Mouse (Mus musculus) intestine, embryonic 16.5 days (tissue): Measurements from ENCODE around the gene Egfr. TPM values are rescaled to one million over a fixed set of nuclear protein-coding genes. Genes with fewer than 3 reads are reported as not detected.

ENCODE experiments used
- ATAC-seq: fragments of 200-750 bp; cut with Nextera tagmentation; 2 replicates; pipeline ENCODE4 v1.8.0; 2017; ENCODE audit warnings: moderate TSS enrichment, moderate library complexity
- H3K27ac ChIP-seq: fragments of 300-500 bp; sonication (generic); 2 replicates; pipeline ENCODE4 v1.5.1; 2014; ENCODE audit warnings: mild to moderate bottlenecking, low read length
- H3K27me3 ChIP-seq: fragments of 300-500 bp; sonication (generic); replicated peaks from 2 replicates; pipeline ENCODE4 v1.6.1; 2014; ENCODE audit warnings: low read length, control low read depth, mixed read lengths; ENCODE audit not compliant: control insufficient read depth, insufficient read depth
- H3K36me3 ChIP-seq: fragments of 300-500 bp; sonication (generic); 2 replicates; pipeline ENCODE4 v1.6.1; 2014; ENCODE audit warnings: low read length, control low read depth; ENCODE audit not compliant: control insufficient read depth, insufficient read depth
- H3K4me1 ChIP-seq: fragments of 300-500 bp; sonication (generic); 2 replicates; pipeline ENCODE4 v1.6.1; 2014; ENCODE audit warnings: low read length, control low read depth, mixed read lengths; ENCODE audit not compliant: control insufficient read depth, insufficient read depth
- H3K4me2 ChIP-seq: fragments of 300-500 bp; sonication (generic); 2 replicates; pipeline ENCODE4 v1.6.1; 2014; ENCODE audit warnings: low read depth, low read length, control low read depth
- H3K4me3 ChIP-seq: fragments of 300-500 bp; sonication (generic); 2 replicates; pipeline ENCODE4 v1.5.1; 2014; ENCODE audit warnings: mild to moderate bottlenecking, low read length
- H3K9ac ChIP-seq: fragments of 300-500 bp; sonication (generic); 2 replicates; pipeline ENCODE4 v1.6.1; 2014; ENCODE audit warnings: low read depth, low read length
- H3K9me3 ChIP-seq: fragments of 300-500 bp; sonication (generic); 2 replicates; pipeline ENCODE4 v1.6.1; 2016; ENCODE audit warnings: low read length, control low read depth; ENCODE audit not compliant: control insufficient read depth
- WGBS: fragments of 180-500 bp; shearing (Covaris S2); extraction: QIAGEN DNeasy Blood & Tissue Kit; methylation state at CpG from one replicate; pipeline ENCODE4 v1.1.7; 2014; 5-methylcytosine and 5-hydroxymethylcytosine counted together
- polyA plus RNA-seq: library from polyadenylated mRNA; unstranded; fragments of >200 nt; fragmentation: Nextera tagmentation; extraction: Ambion mirVana; gene quantifications from 2 replicates; pipeline ENCODE4 v1.2.1, GENCODE M21; 2015

The Egfr gene
- polyA plus RNA-seq, 1 experiment from 2014 or later, result 9.5 TPM

DNA sequence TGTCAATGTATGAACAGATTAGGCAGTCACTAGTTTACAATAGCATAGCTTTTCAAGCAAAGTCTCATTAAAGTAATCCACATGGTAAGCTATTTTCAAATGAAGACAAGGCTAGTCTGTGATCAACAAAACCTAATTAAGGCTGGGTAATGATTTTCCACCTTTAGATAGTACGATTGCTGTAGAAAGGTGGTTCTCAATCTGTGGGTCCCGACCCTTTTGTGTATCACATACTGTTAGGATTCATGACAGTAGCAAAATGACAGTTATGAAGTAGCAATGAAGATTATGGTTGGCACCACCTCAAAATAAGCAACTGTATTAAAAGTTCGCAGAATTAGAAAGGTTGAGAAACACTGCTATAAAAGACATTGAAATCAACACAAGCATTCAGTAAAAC lies 90.9 kb downstream of the Egfr start:
- 90% methylated on average over 3 of the region's 3 CpGs for WGBS
- no peaks in the 10 kb centered on the region for H3K27me3 ChIP-seq
- no peak for ATAC-seq

DNA sequence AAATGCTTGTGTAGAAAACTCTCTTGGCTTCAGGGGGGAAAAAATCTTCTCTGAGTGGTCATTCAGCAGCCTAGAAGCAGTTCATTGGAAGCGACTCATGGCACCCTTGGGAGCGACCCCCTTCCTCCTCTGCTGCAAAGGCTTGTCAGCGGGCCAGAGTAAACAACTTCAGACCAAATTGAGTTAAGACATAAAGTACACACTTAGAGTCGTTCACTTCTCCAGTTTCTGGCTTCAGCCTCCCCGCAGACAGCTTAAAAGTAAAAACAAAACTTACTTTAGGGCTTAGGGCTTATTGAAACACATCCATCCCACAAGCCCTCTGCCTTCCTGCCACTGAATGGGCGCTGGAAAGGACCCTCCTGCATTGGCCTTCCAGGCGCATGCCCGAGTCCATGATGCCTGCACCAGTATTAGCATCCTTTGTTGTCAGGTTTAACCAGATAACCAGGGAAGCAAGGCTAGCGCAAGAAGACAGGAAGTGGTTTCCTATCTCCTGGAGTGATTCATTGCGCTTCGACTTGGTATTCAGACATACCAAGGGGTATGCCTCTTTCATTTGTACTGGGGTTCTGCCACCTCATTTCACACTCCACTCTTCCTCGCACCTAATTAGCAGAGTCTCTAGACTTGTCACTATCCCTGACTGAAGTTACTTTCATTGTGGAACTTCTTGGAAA lies 92.0 kb downstream of the Egfr start:
- WGBS, result 40% methylated on average over 12 of the region's 12 CpGs
- H3K4me1 ChIP-seq, result peaks cover 8% of the 10 kb centered on the region
- no peaks in the 10 kb centered on the region for H3K27me3 ChIP-seq
- H3K36me3 ChIP-seq, result no peaks in the 10 kb centered on the region
- 0 out of 2 replicates have a peak, but pooled peaks have one; percentile 33 for ATAC-seq
- no peak overlapping the region for H3K9ac ChIP-seq
- H3K4me2 ChIP-seq, result no peak overlapping the region
- no peaks in the 10 kb centered on the region for H3K9me3 ChIP-seq
- no peak overlapping the region for H3K4me3 ChIP-seq
- peak overlapping the region; percentile 34; the same call in 1 of the 2 replicates for H3K27ac ChIP-seq

More for the DNA sequence above, 90.9 kb downstream of the Egfr start:
- H3K9me3 ChIP-seq, result no peaks in the 10 kb centered on the region
- no peak overlapping the region for H3K4me3 ChIP-seq
- H3K27ac ChIP-seq, result no peak overlapping the region
- H3K36me3 ChIP-seq, result no peaks in the 10 kb centered on the region
- H3K9ac ChIP-seq, result no peak overlapping the region
- no peak overlapping the region for H3K4me2 ChIP-seq
- peaks cover 6% of the 10 kb centered on the region for H3K4me1 ChIP-seq

- H3K27ac ChIP-seq, result peak overlapping the region; percentile 59
These were observed 96.9 kb downstream of the Egfr start for GRCm38 (mm10) chr11:16848881-16849280.

DNA sequence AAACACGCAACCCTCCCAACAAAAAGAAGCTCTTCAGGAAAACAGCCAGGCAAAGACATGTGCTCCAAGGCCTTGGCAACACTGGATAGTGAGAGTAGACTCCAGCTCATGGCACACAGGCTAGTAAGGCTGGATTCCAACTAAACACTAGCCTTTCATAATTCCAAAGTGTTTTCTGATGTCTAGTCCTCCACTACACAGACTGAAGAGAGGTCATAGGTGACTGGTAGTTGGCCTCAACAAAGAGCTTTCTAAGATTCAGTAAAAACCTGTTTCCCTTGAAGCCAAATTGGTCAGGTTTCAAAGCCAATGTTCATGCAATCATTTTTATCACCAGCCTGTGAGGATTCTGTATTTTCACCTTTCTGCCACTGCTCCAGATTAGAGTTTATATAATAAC lies 99.4 kb downstream of the Egfr start:
- H3K9ac ChIP-seq, result no peak overlapping the region
- ATAC-seq, result no peak
- no peak overlapping the region for H3K27ac ChIP-seq
- H3K27me3 ChIP-seq, result no peaks in the 10 kb centered on the region
- no peaks in the 10 kb centered on the region for H3K9me3 ChIP-seq
- H3K4me1 ChIP-seq, result peaks cover 5% of the 10 kb centered on the region
- H3K36me3 ChIP-seq, result no peaks in the 10 kb centered on the region
- no peak overlapping the region for H3K4me2 ChIP-seq
- H3K4me3 ChIP-seq, result no peak overlapping the region
- 91% methylated on average over 1 of the region's 1 CpGs for WGBS

More at GRCm38 (mm10) chr11:16848881-16849280, 96.9 kb downstream of the Egfr start:
- Histone ChIP-seq H3K4me1 (peaks cover 6% of the 10 kb centered on the region), H3K4me2 (no peak overlapping the region), H3K9me3 (no peaks in the 10 kb centered on the region), H3K27me3 (no peaks in the 10 kb centered on the region), H3K4me3 (no peak overlapping the region), H3K36me3 (no peaks in the 10 kb centered on the region), H3K9ac (no peak overlapping the region)
- WGBS, result 69% methylated on average over 6 of the region's 6 CpGs
- ATAC-seq, result no peak

- no peak for ATAC-seq
- no peak overlapping the region for H3K9ac ChIP-seq
- 35% methylated on average over 2 of the region's 2 CpGs for WGBS
- H3K27me3 ChIP-seq, result no peaks in the 10 kb centered on the region
- peaks cover 3% of the 10 kb centered on the region; the same call in 1 of the 2 replicates for H3K4me1 ChIP-seq
- H3K4me3 ChIP-seq, result no peak overlapping the region
- H3K27ac ChIP-seq, result no peak overlapping the region
- H3K4me2 ChIP-seq, result no peak overlapping the region
- no peaks in the 10 kb centered on the region for H3K36me3 ChIP-seq
- no peaks in the 10 kb centered on the region for H3K9me3 ChIP-seq
These were observed 102.1 kb downstream of the Egfr start for GRCm38 (mm10) chr11:16854111-16854510.

GRCm38 (mm10) chr11:16857346-16857745 lies 105.3 kb downstream of the Egfr start:
- Histone ChIP-seq H3K4me1 (peaks cover 3% of the 10 kb centered on the region; the same call in 1 of the 2 replicates), H3K27ac (no peak overlapping the region), H3K27me3 (no peaks in the 10 kb centered on the region), H3K4me2 (no peak overlapping the region), H3K36me3 (0 out of 2 replicates have a peak, but pooled peaks cover 2% of the 10 kb centered on the region), H3K4me3 (no peak overlapping the region), H3K9me3 (no peaks in the 10 kb centered on the region), H3K9ac (no peak overlapping the region)
- no peak for ATAC-seq
- WGBS, result 83% methylated on average over 2 of the region's 2 CpGs

- WGBS, result 69% methylated on average over 6 of the region's 6 CpGs
- H3K9me3 ChIP-seq, result no peaks in the 10 kb centered on the region
- H3K4me1 ChIP-seq, result peaks cover 6% of the 10 kb centered on the region; the same call in 1 of the 2 replicates
- no peak overlapping the region for H3K27ac ChIP-seq
- H3K9ac ChIP-seq, result no peak overlapping the region
- no peak overlapping the region for H3K4me3 ChIP-seq
- H3K36me3 ChIP-seq, result 0 out of 2 replicates have a peak, but pooled peaks cover 2% of the 10 kb centered on the region
- no peaks in the 10 kb centered on the region for H3K27me3 ChIP-seq
- no peak overlapping the region for H3K4me2 ChIP-seq
- no peak for ATAC-seq
These were observed 109.0 kb downstream of the Egfr start for GRCm38 (mm10) chr11:16861037-16861436.

GRCm38 (mm10) chr11:16863547-16863946 lies 111.5 kb downstream of the Egfr start:
- no peak for ATAC-seq
- Histone ChIP-seq H3K4me3 (no peak overlapping the region), H3K27ac (no peak overlapping the region), H3K9ac (no peak overlapping the region), H3K27me3 (no peaks in the 10 kb centered on the region), H3K4me2 (no peak overlapping the region), H3K4me1 (peaks cover 6% of the 10 kb centered on the region; the same call in 1 of the 2 replicates), H3K36me3 (0 out of 2 replicates have a peak, but pooled peaks cover 4% of the 10 kb centered on the region), H3K9me3 (no peaks in the 10 kb centered on the region)

GRCm38 (mm10) chr11:16864980-16865561 lies 113.1 kb downstream of the Egfr start:
- WGBS, result 35% methylated on average over 3 of the region's 3 CpGs
- H3K27ac ChIP-seq, result peak overlapping the region; percentile 41
- ATAC-seq, result peak; percentile 79

More at GRCm38 (mm10) chr11:16864980-16865561, 113.1 kb downstream of the Egfr start:
- Histone ChIP-seq H3K36me3 (0 out of 2 replicates have a peak, but pooled peaks cover 4% of the 10 kb centered on the region), H3K9me3 (no peaks in the 10 kb centered on the region), H3K4me2 (no peak overlapping the region), H3K4me1 (peaks cover 6% of the 10 kb centered on the region; the same call in 1 of the 2 replicates), H3K9ac (no peak overlapping the region), H3K27me3 (no peaks in the 10 kb centered on the region), H3K4me3 (no peak overlapping the region)
